Mouse (Mus musculus): ENCODE data around the gene Dnah7c. TPM values are rescaled to one million over a fixed set of nuclear protein-coding genes. Genes with fewer than 3 reads are reported as not detected.
"Not testable (repeated sequence)": the region's sequence is repeated elsewhere in the genome, so short reads cannot be mapped to it uniquely, and the experiment has no call there.

Gene Dnah7c
- 0.05 and 0.06 TPM in 2 replicates for polyA plus RNA-seq (2016; fragmentation: Nextera tagmentation; extraction: Ambion mirVana)

- Histone ChIP-seq H3K27me3 (no peaks in the 10 kb centered on the region), H3K36me3 (no peaks in the 10 kb centered on the region), H3K9ac (peak within 1 kb of the TSS; percentile 54; the same call in 1 of the 2 replicates), H3K9me3 (no peaks in the 10 kb centered on the region), H3K27ac (no peak within 1 kb of the TSS), H3K4me2 (replicated peaks) (peak within 1 kb of the TSS; percentile 94), H3K4me1 (no peaks in the 10 kb centered on the region), H3K4me3 (peak within 1 kb of the TSS; percentile 52)
- 9% methylated on average over 30 of the region's 30 CpGs for WGBS
- ATAC-seq (ENCODE audit: insufficient number of reproducible peaks, insufficient read depth, low FRiP score, low TSS enrichment), result peak; percentile 65
These were observed at the start of gene Dnah7c for GRCm38 (mm10) chr1:46425137-46425925. Dnah7c (plus strand) TSS chr1:46425592.

GRCm38 (mm10) chr1:46380641-46381040, 44.8 kb upstream of the Dnah7c start:
- not testable (repeated sequence) for H3K9me3 ChIP-seq; H3K4me2 ChIP-seq (replicated peaks); H3K9ac ChIP-seq; H3K4me3 ChIP-seq; H3K36me3 ChIP-seq; H3K4me1 ChIP-seq; H3K27me3 ChIP-seq; ATAC-seq (ENCODE audit: insufficient number of reproducible peaks, insufficient read depth, low FRiP score, low TSS enrichment); H3K27ac ChIP-seq
- 89% methylated on average over 3 of the region's 3 CpGs for WGBS

- H3K9ac ChIP-seq; H3K9me3 ChIP-seq; ATAC-seq (ENCODE audit: insufficient number of reproducible peaks, insufficient read depth, low FRiP score, low TSS enrichment); H3K4me1 ChIP-seq; H3K27ac ChIP-seq; H3K4me2 ChIP-seq (replicated peaks); H3K4me3 ChIP-seq; H3K27me3 ChIP-seq; H3K36me3 ChIP-seq: not testable (repeated sequence)
- WGBS, result 71% methylated on average over 4 of the region's 4 CpGs
These were observed 30.6 kb upstream of the Dnah7c start for GRCm38 (mm10) chr1:46394681-46395297.

GRCm38 (mm10) chr1:46408324-46409115, 16.9 kb upstream of the Dnah7c start:
- no peak overlapping the region for H3K27ac ChIP-seq
- no peaks in the 10 kb centered on the region for H3K4me1 ChIP-seq
- H3K27me3 ChIP-seq, result no peaks in the 10 kb centered on the region
- WGBS, result 82% methylated on average over 6 of the region's 6 CpGs
- H3K4me3 ChIP-seq, result no peak overlapping the region
- no peak overlapping the region for H3K4me2 ChIP-seq (replicated peaks)
- ATAC-seq (ENCODE audit: insufficient number of reproducible peaks, insufficient read depth, low FRiP score, low TSS enrichment), result no peak
- no peaks in the 10 kb centered on the region for H3K9me3 ChIP-seq
- no peaks in the 10 kb centered on the region for H3K36me3 ChIP-seq
- no peak overlapping the region for H3K9ac ChIP-seq

- not testable (repeated sequence) for H3K36me3 ChIP-seq; H3K9ac ChIP-seq; H3K9me3 ChIP-seq; H3K27ac ChIP-seq; ATAC-seq (ENCODE audit: insufficient number of reproducible peaks, insufficient read depth, low FRiP score, low TSS enrichment); H3K27me3 ChIP-seq; H3K4me1 ChIP-seq; H3K4me2 ChIP-seq (replicated peaks); H3K4me3 ChIP-seq
- WGBS, result 87% methylated on average over 7 of the region's 7 CpGs
These were observed 10.6 kb upstream of the Dnah7c start for GRCm38 (mm10) chr1:46414798-46415197.

- H3K36me3 ChIP-seq; ATAC-seq (ENCODE audit: insufficient number of reproducible peaks, insufficient read depth, low FRiP score, low TSS enrichment); H3K4me3 ChIP-seq; H3K4me2 ChIP-seq (replicated peaks); H3K27me3 ChIP-seq; H3K4me1 ChIP-seq; H3K9me3 ChIP-seq; H3K9ac ChIP-seq; H3K27ac ChIP-seq: not testable (repeated sequence)
- WGBS, result 16% methylated on average over 3 of the region's 3 CpGs
These were observed 8.4 kb upstream of the Dnah7c start for GRCm38 (mm10) chr1:46416946-46417345.

GRCm38 (mm10) chr1:46418966-46419365, 6.4 kb upstream of the Dnah7c start:
- not testable (repeated sequence) for H3K4me2 ChIP-seq (replicated peaks); H3K4me3 ChIP-seq; H3K9me3 ChIP-seq; H3K27ac ChIP-seq; H3K4me1 ChIP-seq; H3K27me3 ChIP-seq; ATAC-seq (ENCODE audit: insufficient number of reproducible peaks, insufficient read depth, low FRiP score, low TSS enrichment); H3K9ac ChIP-seq; H3K36me3 ChIP-seq
- 66% methylated on average over 4 of the region's 4 CpGs for WGBS

- Histone ChIP-seq H3K4me3 (no peak overlapping the region), H3K27ac (no peak overlapping the region), H3K4me2 (replicated peaks) (no peak overlapping the region), H3K9me3 (no peaks in the 10 kb centered on the region), H3K27me3 (no peaks in the 10 kb centered on the region), H3K36me3 (no peaks in the 10 kb centered on the region), H3K9ac (no peak overlapping the region), H3K4me1 (no peaks in the 10 kb centered on the region)
- ATAC-seq (ENCODE audit: insufficient number of reproducible peaks, insufficient read depth, low FRiP score, low TSS enrichment), result no peak
- WGBS, result 74% methylated on average over 2 of the region's 2 CpGs
These were observed 3.0 kb downstream of the Dnah7c start for GRCm38 (mm10) chr1:46428401-46428800.

- 84% methylated on average over 1 of the region's 1 CpGs for WGBS
- H3K4me1 ChIP-seq; H3K9me3 ChIP-seq; H3K4me3 ChIP-seq; H3K27ac ChIP-seq; H3K27me3 ChIP-seq; H3K36me3 ChIP-seq; ATAC-seq (ENCODE audit: insufficient number of reproducible peaks, insufficient read depth, low FRiP score, low TSS enrichment); H3K4me2 ChIP-seq (replicated peaks); H3K9ac ChIP-seq: not testable (repeated sequence)
These were observed 89.3 kb downstream of the Dnah7c start for GRCm38 (mm10) chr1:46514671-46515070.

- Histone ChIP-seq H3K4me2 (replicated peaks) (no peak overlapping the region), H3K9me3 (no peaks in the 10 kb centered on the region), H3K27ac (no peak overlapping the region), H3K9ac (no peak overlapping the region), H3K36me3 (no peaks in the 10 kb centered on the region), H3K4me1 (no peaks in the 10 kb centered on the region), H3K4me3 (no peak overlapping the region), H3K27me3 (no peaks in the 10 kb centered on the region)
- no peak for ATAC-seq (ENCODE audit: insufficient number of reproducible peaks, insufficient read depth, low FRiP score, low TSS enrichment)
These were observed 95.6 kb downstream of the Dnah7c start for GRCm38 (mm10) chr1:46521032-46521431.

GRCm38 (mm10) chr1:46526537-46526936, 101.1 kb downstream of the Dnah7c start:
- 48% methylated on average over 3 of the region's 3 CpGs for WGBS
- H3K27me3 ChIP-seq; H3K36me3 ChIP-seq; H3K9me3 ChIP-seq; H3K9ac ChIP-seq; H3K4me2 ChIP-seq (replicated peaks); ATAC-seq (ENCODE audit: insufficient number of reproducible peaks, insufficient read depth, low FRiP score, low TSS enrichment); H3K4me1 ChIP-seq; H3K27ac ChIP-seq; H3K4me3 ChIP-seq: not testable (repeated sequence)
